Mouse (Mus musculus) monocyte, adult 5-6 weeks (primary cell): ENCODE results near the gene Ensa. TPM values are rescaled to one million over a fixed set of nuclear protein-coding genes. Genes with fewer than 3 reads are reported as not detected.
A peak's percentile ranks its signal among the peaks of the same experiment; 100 is the strongest.
"Not testable (repeated sequence)": the region's sequence is repeated elsewhere in the genome, so short reads cannot be mapped to it uniquely, and the experiment has no call there.

ENCODE experiments used
- ATAC-seq: fragments of 153-309, 156-312 bp; replicated peaks from 2 replicates; pipeline ENCODE4 v1.8.0; 2017; ENCODE audit warnings: mild to moderate bottlenecking; ENCODE audit not compliant: low TSS enrichment, insufficient number of reproducible peaks, severe bottlenecking, poor library complexity, low FRiP score
- total RNA-seq: library from RNA; stranded (forward); fragments of 200-1000, 200-491, 200-594 nt; gene quantifications from 3 replicates; pipeline ENCODE4 v1.2.3, GENCODE M21; 2017

Gene Ensa
- total RNA-seq, 1 experiment from 2014 or later, result 131 TPM

DNA sequence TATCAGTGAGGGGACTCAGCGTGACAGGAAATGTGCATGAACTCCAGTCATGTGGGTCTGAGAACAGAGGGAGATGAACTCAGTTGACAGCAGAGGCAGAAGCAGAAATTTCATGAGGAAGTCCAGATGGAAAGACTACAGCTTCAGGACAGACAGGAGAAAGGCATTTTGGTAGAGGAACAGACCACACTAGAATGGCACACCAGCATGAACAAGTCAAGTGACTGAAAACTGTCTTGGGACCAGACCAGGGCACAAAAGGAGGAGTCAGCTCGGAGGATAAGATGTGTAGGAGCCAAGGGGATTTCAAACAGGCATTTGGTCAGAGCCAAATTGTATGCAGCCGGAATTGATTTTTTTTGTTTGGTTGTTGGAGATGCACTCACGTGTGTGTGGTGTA is 10.8 kb downstream of the Ensa start:
- no peak for ATAC-seq

DNA sequence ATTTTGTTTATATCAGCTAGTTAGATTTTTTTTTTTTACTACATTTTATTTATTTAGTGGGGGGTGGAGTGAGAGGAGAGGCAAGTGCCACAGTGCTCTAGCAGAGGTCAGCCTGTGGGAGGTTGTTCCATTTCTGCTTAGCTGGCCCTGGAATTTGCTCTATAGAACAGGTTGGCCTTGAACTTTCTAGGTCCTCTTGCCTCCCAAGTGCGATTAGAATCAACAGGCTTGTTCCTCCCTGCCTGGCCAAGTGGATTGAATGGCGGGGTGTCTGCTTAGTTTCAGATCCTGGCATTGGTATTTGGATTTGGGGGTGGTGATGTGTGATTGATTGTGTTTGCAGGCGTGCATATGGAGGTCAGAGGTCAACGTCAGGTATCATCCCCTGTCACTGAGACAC is 11.3 kb downstream of the Ensa start:
- ATAC-seq, result no peak

DNA sequence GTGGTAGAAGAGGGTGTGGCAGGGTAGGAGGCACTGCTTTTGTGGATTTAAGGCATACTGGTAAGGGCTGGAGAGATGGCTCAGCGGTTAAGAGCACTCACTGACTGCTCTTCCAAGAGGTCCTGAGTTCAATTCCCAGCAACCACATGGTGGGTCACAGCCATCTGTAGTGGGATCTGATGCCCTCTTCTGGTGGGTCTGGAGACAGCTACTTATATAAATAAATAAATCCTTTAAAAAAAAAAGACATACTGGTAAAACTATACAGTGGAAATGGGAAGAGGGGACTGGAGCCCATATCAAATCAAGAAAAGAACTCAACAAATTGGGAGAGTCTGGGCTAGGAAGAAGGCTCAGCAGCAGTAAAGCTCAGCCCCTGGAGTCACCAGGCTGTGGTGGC is 14.9 kb downstream of the Ensa start:
- ATAC-seq, result no peak

DNA sequence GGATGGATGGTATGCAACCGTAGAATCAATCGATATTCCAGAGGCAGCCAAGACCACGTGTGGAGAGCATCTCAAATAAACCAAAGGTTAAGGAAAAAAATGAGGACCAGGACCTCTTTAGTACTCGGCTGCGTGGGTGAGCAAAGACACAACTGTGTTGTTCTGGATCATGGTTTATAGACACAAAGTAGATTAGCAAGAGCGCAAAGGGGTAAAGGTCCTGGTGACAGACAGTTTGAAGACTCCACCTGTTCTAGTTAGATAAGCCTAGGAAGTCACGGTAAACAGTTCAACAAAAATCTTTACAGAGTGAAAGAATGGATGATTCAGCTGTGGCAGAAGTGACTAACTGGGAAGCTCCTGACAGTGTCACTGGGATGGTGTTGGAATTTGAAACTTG is 18.3 kb downstream of the Ensa start:
- no peak for ATAC-seq

DNA sequence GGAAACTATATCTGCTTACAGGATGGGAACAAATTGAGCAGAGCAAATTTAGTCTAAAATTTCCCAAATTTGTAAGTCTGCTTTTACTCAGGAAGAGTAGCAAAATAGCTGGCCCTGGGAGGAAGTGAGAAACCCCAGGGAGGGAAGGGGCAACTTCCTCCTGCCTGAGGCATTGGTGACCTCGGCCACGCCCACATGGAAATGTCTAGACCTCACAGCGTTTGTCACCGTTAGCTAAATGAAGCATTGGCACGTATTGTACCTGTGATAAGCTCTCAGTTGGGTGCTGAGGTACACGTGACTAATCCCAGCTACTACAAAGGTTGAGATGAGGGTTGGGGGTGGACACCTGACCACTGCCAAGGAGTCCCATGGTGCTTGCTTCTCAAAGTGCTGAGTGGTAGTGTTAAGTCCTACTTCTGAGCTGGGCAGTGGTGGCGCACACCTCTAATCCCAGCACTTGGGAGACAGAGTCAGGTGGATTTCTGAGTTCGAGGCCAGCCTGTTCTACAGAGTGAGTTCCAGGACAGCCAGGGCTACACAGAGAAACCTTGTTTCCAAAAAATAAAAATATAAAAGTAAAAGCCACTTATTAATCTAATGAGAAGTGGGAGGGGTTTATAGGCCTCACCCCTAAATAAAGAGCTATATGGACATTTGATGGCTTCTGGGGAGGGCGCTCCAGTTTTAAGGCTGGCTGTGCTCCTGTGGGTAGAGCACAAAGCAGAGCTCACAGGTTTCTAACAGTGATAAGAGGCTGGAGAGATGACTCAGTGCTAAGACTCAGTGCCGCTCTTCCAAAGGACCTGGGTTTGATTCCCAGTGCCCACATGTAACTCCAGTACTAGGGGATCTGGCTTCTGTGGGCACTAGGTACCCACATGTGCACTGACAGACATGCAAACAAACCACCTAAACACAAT is 20.8 kb downstream of the Ensa start:
- peak; percentile 95 for ATAC-seq

DNA sequence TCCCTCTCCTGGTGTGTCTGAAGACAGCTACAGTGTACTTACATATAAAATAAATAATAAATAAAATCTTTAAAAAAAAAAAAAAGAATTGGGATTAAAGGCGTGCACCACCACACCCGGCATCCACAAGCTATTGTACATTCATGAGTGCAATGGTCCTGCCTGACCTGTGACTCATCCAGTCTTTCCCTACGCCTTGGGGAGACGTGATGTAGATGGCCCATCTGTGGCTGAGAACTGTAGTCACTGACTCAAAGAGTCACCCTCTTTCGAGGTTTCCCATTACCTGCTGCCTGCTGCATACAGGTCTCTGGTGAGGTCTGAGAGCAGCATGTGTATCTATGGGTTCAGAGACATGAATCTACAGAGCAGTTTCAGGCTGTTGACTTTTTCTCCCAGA is 23.2 kb downstream of the Ensa start:
- no peak for ATAC-seq

DNA sequence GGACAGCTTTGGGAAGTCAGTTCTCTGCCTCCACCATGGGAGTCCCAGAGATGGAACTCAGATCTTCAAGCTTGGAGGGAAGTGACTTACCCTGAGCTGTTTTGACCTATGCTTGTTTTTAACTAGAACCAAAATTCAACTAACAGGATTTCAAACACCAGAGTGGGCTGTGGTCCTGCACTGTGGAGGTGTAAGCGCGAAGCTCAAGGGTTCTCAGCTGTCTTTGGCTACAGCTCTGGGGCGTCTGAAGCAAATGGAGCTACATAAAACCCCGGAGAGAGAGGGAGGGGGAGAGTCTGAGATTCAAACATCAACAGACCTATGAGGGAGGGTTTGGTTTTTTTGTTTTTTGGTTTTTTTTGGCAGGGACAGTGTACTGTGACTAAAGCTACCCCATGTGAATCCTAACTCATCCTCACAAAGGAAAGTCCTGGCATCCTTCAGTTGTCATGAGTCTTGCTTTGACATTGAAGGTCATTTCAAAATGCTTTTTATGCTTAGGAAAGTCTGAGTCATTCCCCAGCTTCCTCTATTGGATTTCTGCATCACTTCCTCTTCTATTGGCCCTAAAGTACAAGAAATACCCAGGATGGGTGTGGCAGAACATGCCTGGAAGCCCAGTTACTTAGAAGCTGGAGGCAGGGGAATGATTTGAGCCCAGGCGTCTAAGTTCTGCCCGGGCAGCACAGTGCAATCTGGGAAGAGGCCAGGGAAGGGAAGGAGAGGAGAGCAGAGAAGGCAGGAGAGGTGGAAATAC is 25.7 kb downstream of the Ensa start:
- peak; percentile 44 for ATAC-seq

DNA sequence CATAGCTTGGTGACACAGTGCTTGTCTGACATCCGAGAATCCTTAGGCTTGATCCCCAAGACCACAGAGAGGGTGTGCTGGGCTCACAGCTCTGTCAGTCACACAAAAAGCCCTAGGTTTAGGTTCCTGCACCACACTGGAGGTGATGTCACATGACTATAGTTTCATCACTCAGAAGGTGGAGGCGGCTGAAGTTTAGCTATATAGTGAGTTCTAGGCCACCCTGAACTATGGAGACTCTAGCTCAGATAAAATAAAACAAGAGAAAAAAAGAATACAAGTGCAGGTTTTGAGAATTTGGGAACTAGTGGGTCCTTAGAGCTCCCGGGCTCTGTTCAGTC is 26.2 kb downstream of the Ensa start:
- peak; percentile 13 for ATAC-seq

DNA sequence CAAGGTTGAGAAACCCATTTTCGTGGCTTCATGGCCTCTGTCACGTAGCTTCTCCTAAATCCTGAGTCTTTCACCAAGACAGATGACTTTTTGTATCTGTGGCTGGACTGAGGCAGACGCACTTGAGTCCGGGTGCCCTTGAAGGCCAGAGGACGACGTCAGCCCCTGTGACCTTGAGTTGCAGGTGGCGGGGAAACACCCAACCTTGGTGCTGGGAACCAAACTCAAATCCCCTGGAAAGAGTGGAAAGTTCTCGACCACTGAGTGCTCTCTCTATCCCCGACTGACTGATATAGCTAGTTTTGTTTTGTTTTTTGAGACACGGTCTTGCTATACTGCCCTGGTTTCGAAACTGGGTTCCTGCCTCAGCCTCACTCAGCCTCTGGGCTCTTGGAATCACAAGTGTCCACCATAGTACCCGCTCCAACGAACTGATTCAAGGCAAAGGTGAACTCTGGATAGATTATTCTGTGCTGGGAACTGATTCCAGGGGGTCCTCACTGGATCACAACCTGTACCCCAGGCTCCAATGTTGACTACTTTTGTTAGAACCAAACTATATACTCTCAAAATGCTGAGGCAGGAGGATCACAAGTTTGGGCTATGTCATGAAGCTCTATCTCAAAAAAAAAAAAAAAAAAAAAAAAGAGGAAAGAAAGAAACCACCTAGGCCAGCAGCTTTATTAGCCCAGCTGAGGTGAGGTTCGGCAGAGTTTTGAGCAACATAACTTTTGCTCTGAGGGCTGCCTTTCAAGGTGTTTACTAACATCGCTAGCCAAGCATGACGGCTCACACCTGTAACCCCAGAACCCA is 26.8 kb downstream of the Ensa start:
- 0 out of 2 replicates have a peak, but pooled peaks have one; percentile 2 for ATAC-seq

DNA sequence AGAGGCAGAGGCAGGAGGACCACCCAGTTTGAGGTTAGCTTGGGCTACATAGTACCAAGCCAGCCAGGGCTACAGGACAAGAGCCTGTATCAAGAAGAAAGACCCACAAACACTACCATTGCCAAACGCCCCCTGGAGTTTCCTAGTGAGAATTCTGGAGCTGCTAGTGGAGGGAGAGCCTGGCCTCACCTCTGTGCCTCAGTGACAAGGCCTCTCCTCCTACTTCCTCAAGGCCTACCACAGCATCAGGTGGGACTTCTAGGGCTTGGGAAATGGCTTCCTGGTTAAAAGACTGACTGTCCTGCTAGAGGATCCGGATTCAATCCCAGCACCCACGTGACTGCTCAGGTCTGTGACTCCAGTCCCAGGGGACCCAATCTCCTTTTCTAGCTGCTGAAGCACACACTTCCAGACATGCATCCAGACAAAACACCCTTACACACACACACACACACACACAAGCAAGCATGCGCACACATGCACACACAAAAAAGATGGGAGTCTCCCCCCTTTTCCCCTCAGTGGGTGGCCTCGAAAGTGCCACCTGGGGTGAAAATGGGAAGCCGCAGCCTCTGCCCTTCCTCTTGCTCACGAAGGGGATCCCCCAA is 27.5 kb downstream of the Ensa start:
- peak; percentile 28 for ATAC-seq

DNA sequence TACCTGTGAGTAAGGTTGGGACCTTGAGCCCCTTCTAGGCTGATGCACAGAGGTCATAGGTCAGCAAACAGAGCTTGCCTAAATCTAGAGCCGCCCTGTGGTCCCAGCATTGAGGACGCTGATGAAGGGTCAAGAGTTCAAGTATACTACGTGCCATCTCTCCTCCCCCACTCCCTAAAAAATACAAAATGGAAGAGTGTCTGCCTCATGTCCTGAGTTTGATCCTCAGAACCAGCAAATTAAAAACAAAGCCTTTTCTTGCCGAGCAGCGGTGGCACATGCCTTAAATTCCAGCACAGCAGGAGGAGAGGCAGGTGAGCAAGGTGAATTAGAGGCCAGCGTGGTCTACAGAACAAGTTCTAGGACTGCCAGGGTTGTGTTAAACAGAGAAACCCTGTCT is 28.1 kb downstream of the Ensa start:
- ATAC-seq, result peak; percentile 10

DNA sequence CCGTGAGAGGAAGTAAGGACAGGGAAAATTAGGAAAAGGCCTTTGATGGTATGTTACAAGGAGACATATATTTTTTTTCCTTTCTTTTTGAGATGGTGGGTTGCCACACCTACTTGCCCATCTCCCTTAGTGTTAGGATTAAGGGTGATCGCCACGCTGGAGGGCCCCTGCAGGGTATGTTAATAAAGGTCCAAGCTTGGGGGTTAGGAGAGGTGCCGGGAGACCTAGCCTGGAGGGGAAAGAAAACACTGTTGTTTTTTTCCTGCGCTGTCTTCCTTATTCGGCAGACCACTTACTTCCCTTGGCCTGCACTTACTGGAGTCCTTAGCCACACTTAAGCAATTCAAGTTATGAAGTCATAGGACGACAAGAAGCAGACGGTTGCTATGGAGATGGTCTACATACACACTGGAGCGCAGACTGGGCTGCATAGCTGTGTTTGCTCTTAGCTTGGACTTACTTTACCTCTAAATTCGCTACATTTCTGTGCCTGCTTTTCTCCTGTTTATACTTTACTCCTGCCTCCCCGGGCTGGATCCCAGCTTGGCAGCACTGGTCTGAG is 28.8 kb downstream of the Ensa start:
- peak; percentile 58 for ATAC-seq

DNA sequence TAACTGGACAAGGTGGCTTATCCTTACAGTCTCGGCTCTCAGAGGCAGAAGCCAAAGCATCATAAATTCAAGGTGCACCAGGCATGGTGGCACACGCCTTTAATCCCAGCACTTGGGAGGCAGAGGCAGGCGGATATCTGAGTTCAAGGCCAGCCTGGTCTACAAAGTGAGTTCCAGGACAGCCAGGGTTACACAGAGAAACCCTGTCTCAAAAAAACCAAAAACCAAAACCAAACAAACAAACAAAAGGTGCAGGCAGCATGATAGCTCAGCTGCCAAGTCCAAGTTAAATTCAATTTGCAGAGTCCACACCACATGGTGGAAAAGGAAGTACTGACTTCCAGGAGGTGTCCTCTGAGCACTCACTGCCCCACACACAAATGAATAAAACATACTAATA is 29.6 kb downstream of the Ensa start:
- not testable (repeated sequence) for ATAC-seq

DNA sequence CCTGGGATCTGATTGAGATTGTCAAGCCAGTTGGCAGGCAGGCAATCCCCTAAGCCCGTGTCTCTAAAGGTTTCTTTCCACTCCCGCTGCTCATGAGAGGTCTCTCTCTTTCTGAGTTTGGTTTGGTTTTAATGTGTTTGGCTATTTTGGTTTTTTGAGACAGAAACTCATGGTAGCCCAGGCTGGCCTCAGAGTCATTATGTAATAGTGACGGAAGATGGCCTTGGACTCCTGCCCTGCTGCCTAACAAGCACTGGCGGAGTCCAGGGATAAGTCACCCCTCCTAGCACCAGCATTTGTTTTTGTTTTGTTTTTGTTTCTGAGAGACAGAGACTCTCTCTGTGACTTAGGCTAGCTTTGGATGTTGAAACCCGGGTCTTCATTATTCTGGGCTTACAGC is 30.6 kb downstream of the Ensa start:
- no peak for ATAC-seq

DNA sequence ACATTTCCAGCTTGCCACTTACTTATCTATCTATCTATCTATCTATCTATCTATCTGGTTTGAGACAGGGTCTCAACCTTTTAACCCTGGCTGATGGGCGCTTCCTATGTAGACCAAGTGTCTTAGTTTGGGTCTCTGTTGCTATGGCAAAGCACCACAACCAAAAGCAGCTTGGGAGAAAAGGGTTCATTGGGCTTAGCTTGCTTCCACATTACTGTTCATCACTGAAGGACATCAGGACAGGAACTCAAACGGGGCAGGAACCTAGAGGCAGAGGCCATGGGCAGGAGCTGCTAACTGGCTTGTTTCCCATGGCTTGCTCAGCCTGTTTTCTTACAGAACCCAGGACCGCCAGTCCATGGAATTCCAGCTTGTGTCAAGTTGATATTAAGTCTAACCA is 32.3 kb downstream of the Ensa start:
- ATAC-seq, result no peak

DNA sequence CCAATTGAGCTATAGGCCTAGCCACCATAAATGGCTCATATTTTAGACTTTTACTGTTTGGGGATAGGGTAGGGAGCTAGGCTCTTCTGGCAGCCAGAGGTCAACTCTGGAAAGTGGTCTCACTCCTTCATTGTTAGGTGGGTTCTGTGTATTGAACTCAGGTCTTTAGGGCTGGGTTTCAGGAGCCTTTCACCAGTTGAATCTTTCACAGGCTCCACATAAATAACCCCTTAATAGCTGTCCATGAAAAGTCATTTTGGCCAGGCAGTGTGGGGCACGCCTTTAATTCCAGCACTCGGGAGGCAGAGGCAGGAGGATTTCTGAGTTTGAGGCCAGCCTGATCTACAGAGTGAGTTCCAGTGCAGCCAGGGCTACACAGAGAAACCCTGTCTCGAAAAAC is 32.9 kb downstream of the Ensa start:
- ATAC-seq, result no peak

DNA sequence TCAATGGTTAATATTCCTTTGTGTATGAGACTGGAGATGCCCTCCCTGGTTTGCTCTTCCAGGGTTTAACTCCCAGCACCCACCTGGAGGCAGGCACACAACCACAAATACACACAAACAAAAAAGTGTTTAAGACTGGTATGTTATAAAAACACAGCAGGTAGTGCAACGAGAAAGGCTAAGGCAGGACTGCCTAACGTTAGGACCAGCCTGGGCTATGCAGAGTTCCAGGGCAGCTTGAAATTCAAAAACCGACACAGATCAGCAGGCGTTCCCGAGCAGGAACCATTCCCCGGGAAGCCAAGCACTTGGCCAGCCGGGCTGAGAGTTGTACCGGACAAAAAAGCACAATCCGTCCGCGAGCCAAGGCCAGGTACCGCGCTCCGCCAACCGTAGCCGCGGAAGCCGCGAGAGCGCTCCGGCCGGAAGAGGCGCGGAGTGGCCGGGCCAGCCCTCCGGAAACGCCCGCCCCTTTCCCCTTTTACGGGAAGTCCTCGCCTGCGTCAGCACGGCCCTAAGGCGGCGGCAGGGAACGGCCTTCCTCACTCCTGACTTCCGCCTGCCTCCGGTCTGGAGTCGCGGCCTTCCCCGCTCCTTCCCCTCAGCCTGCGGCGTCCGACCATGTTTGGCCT is 33.6 kb downstream of the Ensa start, which contains the start of gene Mcl1:
Mcl1 (plus strand) TSS at position 553 of the 632 bp plus-strand sequence.
- peak; percentile 64 for ATAC-seq
